Mouse (Mus musculus) natural killer cell, adult 2 months (primary cell): ENCODE measurements at regions not wholly inside any gene's neighbourhood (a gene's known extent, or its start where the extent isn't known, plus 50 kb on each side); places are given as distances from the start of the nearest gene placed in this dataset.
A peak's percentile ranks its signal among the peaks of the same experiment; 100 is the strongest.

Source experiments
- DNase-seq, 2 experiments: peaks; one replicate each; pipeline ENCODE4 v3.0.0; 2022; ENCODE audit warnings: low spot score in 2 of 2

GRCm38 (mm10) chr9:13978842-13979241 is 151.3 kb downstream of the Fam76b start:
- no peak for DNase-seq

- DNase-seq = no peak
Observed at GRCm38 (mm10) chr9:13987486-13987885, 160.0 kb downstream of the Fam76b start.

- no peak for DNase-seq
Observed at GRCm38 (mm10) chr9:13988901-13989300, 161.4 kb downstream of the Fam76b start.

GRCm38 (mm10) chr9:13990960-13991359 is 163.4 kb downstream of the Fam76b start:
- DNase-seq = no peak

- DNase-seq = no peak
Observed at GRCm38 (mm10) chr9:13992728-13993127, 165.2 kb downstream of the Fam76b start.

- DNase-seq = no peak
Observed at GRCm38 (mm10) chr9:13999358-13999757, 171.8 kb downstream of the Fam76b start.

- DNase-seq = peak in 1 of 2 experiments; percentile 4
Observed at GRCm38 (mm10) chr9:14001517-14001916, 174.0 kb downstream of the Fam76b start.

GRCm38 (mm10) chr9:14002236-14002635 is 174.7 kb downstream of the Fam76b start:
- DNase-seq = no peak

GRCm38 (mm10) chr9:14003163-14003562 is 175.6 kb downstream of the Fam76b start:
- no peak for DNase-seq

GRCm38 (mm10) chr9:14006233-14006984 is 178.9 kb downstream of the Fam76b start:
- DNase-seq = no peak

- no peak for DNase-seq
Observed at GRCm38 (mm10) chr9:14009451-14009850, 181.9 kb downstream of the Fam76b start.

GRCm38 (mm10) chr9:14010261-14010949 is 182.9 kb downstream of the Fam76b start:
- DNase-seq = peak; percentile 4 to 14

- no peak for DNase-seq
Observed at GRCm38 (mm10) chr9:14024216-14024615, 196.7 kb downstream of the Fam76b start.

GRCm38 (mm10) chr9:14024701-14025100 is 197.2 kb downstream of the Fam76b start:
- DNase-seq = no peak

GRCm38 (mm10) chr9:14028056-14028455 is 200.5 kb downstream of the Fam76b start:
- no peak for DNase-seq

- no peak for DNase-seq
Observed at GRCm38 (mm10) chr9:14031358-14032047, 204.0 kb downstream of the Fam76b start.

- DNase-seq = no peak
Observed at GRCm38 (mm10) chr9:14032048-14032362, 204.5 kb downstream of the Fam76b start.

- DNase-seq = no peak
Observed at GRCm38 (mm10) chr9:14035526-14035925, 208.0 kb downstream of the Fam76b start.

GRCm38 (mm10) chr9:14041900-14042435 is 214.5 kb downstream of the Fam76b start:
- DNase-seq = no peak

- no peak for DNase-seq
Observed at GRCm38 (mm10) chr9:14048224-14048623, 220.7 kb downstream of the Fam76b start.

GRCm38 (mm10) chr9:14053704-14054103 is 221.2 kb upstream of the Sesn3 start:
- DNase-seq = no peak

GRCm38 (mm10) chr9:14056410-14057172 is 218.3 kb upstream of the Sesn3 start:
- no peak for DNase-seq
